Mouse (Mus musculus): ENCODE measurements around the gene Alox15. TPM values are rescaled to one million over a fixed set of nuclear protein-coding genes. Genes with fewer than 3 reads are reported as not detected.

Alox15 gene
- polyA plus RNA-seq, 1 experiment from 2014 or later: not detected

DNA sequence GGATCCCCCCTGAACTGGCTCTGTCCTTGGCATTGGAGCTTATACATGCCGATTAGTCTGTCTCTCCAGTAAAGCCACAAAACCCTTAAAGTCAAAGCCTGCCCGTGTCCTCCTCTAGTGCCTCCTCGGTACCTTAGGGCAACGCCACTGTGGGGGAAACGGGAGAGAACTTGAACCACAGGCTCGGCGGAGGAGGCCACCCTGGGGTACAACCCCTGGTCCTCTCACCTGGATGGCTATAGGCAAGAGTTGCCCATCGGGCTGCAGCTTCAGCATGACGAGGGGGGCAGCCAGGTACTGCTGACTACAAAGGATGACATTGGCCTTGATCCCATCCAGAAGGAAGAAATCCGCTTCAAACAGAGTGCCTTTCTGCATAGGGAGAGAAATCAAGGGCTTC is 4.0 kb downstream of the Alox15 start:
- Histone ChIP-seq H3K27me3 (ENCODE audit: low read depth, poor library complexity, severe bottlenecking) (peaks cover 57% of the 10 kb centered on the region), H3K36me3 (no peaks in the 10 kb centered on the region), H3K9me3 (replicated peaks) (no peaks in the 10 kb centered on the region), H3K27ac (replicated peaks) (no peak overlapping the region), H3K4me1 (peaks cover 17% of the 10 kb centered on the region), H3K4me3 (no peak overlapping the region)
- no peak for DNase-seq (ENCODE audit: low spot score)
- WGBS: 85% methylated on average over 10 of the region's 10 CpGs

GRCm38 (mm10) chr11:70345546-70345945 is 6.3 kb downstream of the Alox15 start:
- no peak for DNase-seq (ENCODE audit: low spot score)
- WGBS: 95% methylated on average over 8 of the region's 8 CpGs
- H3K4me3 ChIP-seq: no peak overlapping the region
- H3K4me1 ChIP-seq: no peaks in the 10 kb centered on the region
- H3K9me3 ChIP-seq (replicated peaks): no peaks in the 10 kb centered on the region
- H3K36me3 ChIP-seq: no peaks in the 10 kb centered on the region
- peaks cover 33% of the 10 kb centered on the region for H3K27me3 ChIP-seq (ENCODE audit: low read depth, poor library complexity, severe bottlenecking)
- H3K27ac ChIP-seq (replicated peaks): no peak overlapping the region

GRCm38 (mm10) chr11:70345061-70345460 is 6.8 kb downstream of the Alox15 start:
- no peak overlapping the region for H3K27ac ChIP-seq (replicated peaks)
- WGBS: 85% methylated on average over 10 of the region's 10 CpGs
- H3K27me3 ChIP-seq (ENCODE audit: low read depth, poor library complexity, severe bottlenecking): peaks cover 29% of the 10 kb centered on the region
- no peak overlapping the region for H3K4me3 ChIP-seq
- H3K4me1 ChIP-seq: no peaks in the 10 kb centered on the region
- no peaks in the 10 kb centered on the region for H3K9me3 ChIP-seq (replicated peaks)
- H3K36me3 ChIP-seq: no peaks in the 10 kb centered on the region
- DNase-seq (ENCODE audit: low spot score): no peak

DNA sequence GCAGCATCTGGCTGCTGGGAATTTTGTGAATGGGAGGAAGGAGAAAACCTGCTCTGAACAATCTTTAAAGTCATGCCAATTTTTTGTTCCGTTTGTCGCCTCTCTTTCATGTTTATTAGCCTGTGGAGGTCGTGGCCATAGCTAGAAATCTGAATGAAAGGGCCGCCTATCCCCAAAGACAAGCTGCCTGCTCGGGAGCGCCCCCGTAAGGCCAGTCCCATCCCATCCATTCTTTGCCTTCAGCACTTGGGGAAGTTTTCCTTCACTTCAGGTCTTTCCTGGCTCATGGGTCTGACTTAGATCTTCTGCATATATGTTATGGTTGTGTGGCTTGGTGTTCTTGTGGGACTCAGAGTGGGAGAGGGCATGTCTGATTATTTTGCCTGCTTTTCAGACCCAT is 12.3 kb downstream of the Alox15 start:
- Histone ChIP-seq H3K36me3 (no peaks in the 10 kb centered on the region), H3K9me3 (replicated peaks) (no peaks in the 10 kb centered on the region), H3K27me3 (ENCODE audit: low read depth, poor library complexity, severe bottlenecking) (no peaks in the 10 kb centered on the region), H3K4me1 (no peaks in the 10 kb centered on the region), H3K4me3 (no peak overlapping the region), H3K27ac (replicated peaks) (no peak overlapping the region)
- 29% methylated on average over 7 of the region's 7 CpGs for WGBS
- DNase-seq (ENCODE audit: low spot score): no peak

DNA sequence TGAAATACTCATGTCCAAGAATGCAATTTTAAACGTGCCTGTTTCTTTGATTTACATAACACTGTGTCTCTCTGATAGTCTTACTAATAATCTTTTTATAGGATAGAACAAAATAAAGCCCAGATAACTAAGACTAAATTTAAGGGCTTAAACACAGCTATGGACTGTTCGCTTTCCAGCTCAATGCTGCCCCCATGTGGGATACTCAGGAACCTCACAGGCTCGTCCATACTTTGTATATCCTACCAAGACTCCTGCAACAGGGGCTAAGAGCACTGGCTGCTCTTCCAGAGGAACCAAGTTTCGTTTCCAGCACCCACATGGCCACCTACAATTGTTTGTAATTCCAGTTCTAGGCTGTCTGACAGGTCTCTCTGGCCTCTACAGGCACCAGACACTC is 17.4 kb downstream of the Alox15 start:
- DNase-seq (ENCODE audit: low spot score): peak; percentile 50
- Histone ChIP-seq H3K4me1 (no peaks in the 10 kb centered on the region), H3K9me3 (replicated peaks) (no peaks in the 10 kb centered on the region), H3K27me3 (ENCODE audit: low read depth, poor library complexity, severe bottlenecking) (no peaks in the 10 kb centered on the region), H3K27ac (replicated peaks) (no peak overlapping the region), H3K4me3 (no peak overlapping the region), H3K36me3 (no peaks in the 10 kb centered on the region)
- WGBS: 41% methylated on average over 4 of the region's 4 CpGs

GRCm38 (mm10) chr11:70324726-70325125 is 27.1 kb downstream of the Alox15 start:
- peaks cover 8% of the 10 kb centered on the region for H3K4me1 ChIP-seq
- H3K36me3 ChIP-seq: no peaks in the 10 kb centered on the region
- H3K9me3 ChIP-seq (replicated peaks): no peaks in the 10 kb centered on the region
- no peak for DNase-seq (ENCODE audit: low spot score)
- H3K27ac ChIP-seq (replicated peaks): no peak overlapping the region
- WGBS: 89% methylated on average over 8 of the region's 8 CpGs
- H3K27me3 ChIP-seq (ENCODE audit: low read depth, poor library complexity, severe bottlenecking): peaks cover 47% of the 10 kb centered on the region
- H3K4me3 ChIP-seq: no peak overlapping the region

DNA sequence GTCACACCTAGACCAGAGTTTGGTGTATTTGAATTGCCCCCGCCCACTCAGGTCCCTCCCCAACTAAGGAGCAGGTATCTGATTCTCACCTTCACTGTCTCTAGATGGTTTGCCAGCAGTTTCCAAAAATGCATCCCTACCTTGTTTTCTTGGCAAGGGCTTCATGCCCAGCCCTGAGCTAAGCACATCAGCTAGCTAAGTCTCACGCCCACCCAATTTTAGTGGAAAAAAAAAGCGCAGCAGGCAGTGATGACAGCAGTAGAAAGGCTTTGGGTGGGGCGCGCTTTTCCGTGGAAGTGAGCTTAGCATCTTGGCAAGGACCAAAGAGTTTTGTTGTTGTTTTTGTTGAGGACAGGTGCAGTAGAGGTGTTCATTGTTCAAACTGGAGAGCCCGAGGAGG is 29.3 kb downstream of the Alox15 start, which contains the start of gene Alox12e:
Gene Alox12e, minus strand, starts transcription at position 101 of the 400 bp plus-strand sequence.
- Histone ChIP-seq H3K27ac (replicated peaks) (no peak within 1 kb of the TSS), H3K4me3 (peak within 1 kb of the TSS; percentile 39), H3K4me1 (peaks cover 8% of the 10 kb centered on the region), H3K27me3 (ENCODE audit: low read depth, poor library complexity, severe bottlenecking) (peaks cover 56% of the 10 kb centered on the region), H3K9me3 (replicated peaks) (no peaks in the 10 kb centered on the region), H3K36me3 (no peaks in the 10 kb centered on the region)
- no peak for DNase-seq (ENCODE audit: low spot score)
- WGBS: 32% methylated on average over 7 of the region's 7 CpGs

GRCm38 (mm10) chr11:70321664-70322063 is 30.2 kb downstream of the Alox15 start:
- WGBS: 1% methylated on average over 15 of the region's 15 CpGs
- peak; percentile 78 for DNase-seq (ENCODE audit: low spot score)
- Histone ChIP-seq H3K27ac (replicated peaks) (no peak overlapping the region), H3K4me3 (peak overlapping the region; percentile 39), H3K36me3 (no peaks in the 10 kb centered on the region), H3K27me3 (ENCODE audit: low read depth, poor library complexity, severe bottlenecking) (peaks cover 56% of the 10 kb centered on the region), H3K9me3 (replicated peaks) (no peaks in the 10 kb centered on the region), H3K4me1 (peaks cover 8% of the 10 kb centered on the region)

- Histone ChIP-seq H3K27ac (replicated peaks) (no peak overlapping the region), H3K9me3 (replicated peaks) (no peaks in the 10 kb centered on the region), H3K27me3 (ENCODE audit: low read depth, poor library complexity, severe bottlenecking) (peaks cover 56% of the 10 kb centered on the region), H3K36me3 (no peaks in the 10 kb centered on the region), H3K4me1 (peaks cover 8% of the 10 kb centered on the region), H3K4me3 (no peak overlapping the region)
- no peak for DNase-seq (ENCODE audit: low spot score)
- WGBS: 86% methylated on average over 12 of the region's 12 CpGs
Measured at GRCm38 (mm10) chr11:70319614-70320013, 32.2 kb downstream of the Alox15 start.

DNA sequence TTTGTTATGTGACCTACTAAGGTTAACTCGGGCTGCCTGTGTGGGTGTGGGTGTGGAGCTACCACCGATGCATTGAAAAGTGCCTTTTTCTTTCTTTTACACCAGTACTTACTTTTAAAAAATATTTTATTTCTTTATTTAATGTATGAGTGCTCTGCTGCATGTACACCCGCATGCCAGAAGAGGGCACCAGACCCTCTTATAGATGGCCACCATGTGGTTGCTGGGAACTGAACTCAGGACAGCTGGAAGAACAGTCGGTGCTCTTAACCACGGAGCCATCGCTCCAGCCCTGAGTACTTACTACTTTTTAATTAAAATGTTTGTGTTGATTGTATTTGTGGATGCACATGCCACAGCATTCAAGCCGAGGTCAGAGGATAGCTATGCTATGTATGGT is 38.0 kb downstream of the Alox15 start:
- Histone ChIP-seq H3K27me3 (ENCODE audit: low read depth, poor library complexity, severe bottlenecking) (peaks cover 3% of the 10 kb centered on the region; the same call in 1 of the 2 replicates), H3K9me3 (replicated peaks) (no peaks in the 10 kb centered on the region), H3K27ac (replicated peaks) (no peak overlapping the region), H3K4me3 (no peak overlapping the region), H3K4me1 (no peaks in the 10 kb centered on the region), H3K36me3 (no peaks in the 10 kb centered on the region)
- no peak for DNase-seq (ENCODE audit: low spot score)
- 44% methylated on average over 7 of the region's 7 CpGs for WGBS

DNA sequence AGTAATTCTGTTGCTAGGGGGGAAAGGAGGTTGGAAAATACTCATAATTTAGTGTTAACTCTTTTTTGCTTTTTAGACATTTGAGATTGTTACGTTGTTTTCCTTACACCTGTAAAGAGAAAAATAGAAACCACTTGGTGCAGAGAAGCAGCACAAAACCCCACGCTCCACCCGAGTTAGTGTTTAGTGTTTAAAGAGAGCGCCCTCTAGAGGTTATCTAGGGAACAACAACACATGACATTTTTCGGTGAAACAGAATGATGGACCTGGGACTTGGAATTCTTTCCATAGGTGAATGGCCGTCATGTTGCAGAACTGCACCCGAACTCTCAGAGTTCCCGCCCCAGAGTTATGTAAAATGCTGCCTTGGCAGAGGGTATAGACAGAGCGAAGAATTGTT is 42.5 kb downstream of the Alox15 start:
- 33% methylated on average over 9 of the region's 9 CpGs for WGBS

DNA sequence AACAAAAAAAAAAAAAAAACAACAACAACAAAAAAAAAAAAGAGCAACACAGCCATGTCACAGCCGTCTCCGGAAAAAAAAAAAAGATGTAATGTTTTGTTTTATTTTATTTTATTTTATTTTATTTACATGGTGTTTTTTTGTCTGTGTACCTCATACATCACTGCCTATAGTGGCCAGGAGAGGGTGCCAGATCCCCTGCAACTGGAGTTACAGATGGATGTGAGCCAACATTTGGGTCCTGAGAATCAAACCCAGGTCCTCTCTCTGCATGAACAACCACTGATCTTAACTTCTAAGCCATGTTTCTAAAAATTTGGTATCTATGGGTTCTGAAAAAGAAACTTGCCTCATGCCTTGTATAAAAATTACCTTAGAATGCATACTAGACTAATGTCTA is 43.5 kb downstream of the Alox15 start:
- 93% methylated on average over 2 of the region's 2 CpGs for WGBS
- H3K9me3 ChIP-seq (replicated peaks): no peaks in the 10 kb centered on the region
- H3K27me3 ChIP-seq (ENCODE audit: low read depth, poor library complexity, severe bottlenecking): no peaks in the 10 kb centered on the region
- DNase-seq (ENCODE audit: low spot score): no peak
- H3K4me1 ChIP-seq: no peaks in the 10 kb centered on the region
- no peaks in the 10 kb centered on the region for H3K36me3 ChIP-seq
- no peak overlapping the region for H3K4me3 ChIP-seq
- no peak overlapping the region for H3K27ac ChIP-seq (replicated peaks)

More for the DNA sequence above, 42.5 kb downstream of the Alox15 start:
- Histone ChIP-seq H3K36me3 (no peaks in the 10 kb centered on the region), H3K9me3 (replicated peaks) (no peaks in the 10 kb centered on the region), H3K27me3 (ENCODE audit: low read depth, poor library complexity, severe bottlenecking) (no peaks in the 10 kb centered on the region), H3K4me1 (no peaks in the 10 kb centered on the region), H3K27ac (replicated peaks) (no peak overlapping the region), H3K4me3 (no peak overlapping the region)
- no peak for DNase-seq (ENCODE audit: low spot score)

DNA sequence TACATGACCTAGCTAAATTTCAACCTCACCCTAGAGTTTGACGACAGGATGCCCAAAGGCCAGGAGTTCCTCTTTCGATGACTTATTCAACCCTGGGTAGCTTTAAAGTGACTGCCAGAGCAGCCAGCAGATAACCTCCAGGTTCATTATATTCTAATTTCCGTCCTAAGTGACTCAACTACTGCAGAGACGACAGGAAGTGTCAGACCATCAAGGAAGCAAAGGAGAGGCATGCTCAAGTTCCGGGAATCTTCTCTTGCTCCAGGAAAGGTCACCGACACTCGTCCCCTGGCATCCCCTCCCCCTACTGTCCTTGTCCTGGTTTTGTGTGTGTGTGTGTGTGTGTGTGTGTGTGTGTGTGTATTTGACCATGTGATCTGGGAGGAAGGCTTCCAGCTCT is 45.7 kb downstream of the Alox15 start:
- no peak for DNase-seq (ENCODE audit: low spot score)
- Histone ChIP-seq H3K27ac (replicated peaks) (no peak overlapping the region), H3K9me3 (replicated peaks) (no peaks in the 10 kb centered on the region), H3K27me3 (ENCODE audit: low read depth, poor library complexity, severe bottlenecking) (no peaks in the 10 kb centered on the region), H3K4me1 (no peaks in the 10 kb centered on the region), H3K36me3 (no peaks in the 10 kb centered on the region), H3K4me3 (no peak overlapping the region)
- WGBS: 78% methylated on average over 7 of the region's 7 CpGs

DNA sequence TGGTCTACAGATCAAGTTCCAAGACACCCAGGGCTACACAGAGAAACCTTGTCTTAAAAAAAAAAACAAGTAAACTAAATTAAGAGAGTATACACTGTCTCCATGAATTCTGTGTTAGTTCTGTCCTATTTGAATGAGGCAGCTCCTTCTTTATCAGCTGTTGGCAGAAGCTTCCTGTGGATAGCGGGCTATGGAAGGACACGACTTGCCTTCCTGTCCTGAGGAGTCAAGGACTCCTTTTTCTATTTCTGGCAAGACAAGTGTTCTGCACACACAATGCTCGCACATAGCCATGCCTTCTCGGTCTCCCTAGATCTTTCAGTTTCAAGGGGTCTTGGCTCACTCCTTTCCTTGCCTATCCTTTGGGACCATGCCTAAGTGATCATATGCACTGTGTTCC is 49.5 kb downstream of the Alox15 start:
- 86% methylated on average over 4 of the region's 4 CpGs for WGBS
- Histone ChIP-seq H3K27me3 (ENCODE audit: low read depth, poor library complexity, severe bottlenecking) (no peaks in the 10 kb centered on the region), H3K9me3 (replicated peaks) (no peaks in the 10 kb centered on the region), H3K4me3 (no peak overlapping the region), H3K36me3 (no peaks in the 10 kb centered on the region), H3K27ac (replicated peaks) (no peak overlapping the region), H3K4me1 (no peaks in the 10 kb centered on the region)
- no peak for DNase-seq (ENCODE audit: low spot score)

Data from midbrain, embryonic 10.5 days (tissue).